Mouse (Mus musculus) CH12.LX (cell line): ENCODE measurements around the gene Smoc1.

ENCODE experiments used
- EP300 ChIP-seq: IDR thresholded peaks from 2 replicates; pipeline ENCODE4 v1.6.1; 2011; ENCODE audit warnings: low read length, improper control_type of control experiment
- GABPA ChIP-seq: IDR thresholded peaks from 2 replicates; pipeline ENCODE4 v1.6.1; 2012; ENCODE audit warnings: low read depth, low read length, improper control_type of control experiment, inconsistent platforms; ENCODE audit not compliant: insufficient replicate concordance
- ZC3H11A ChIP-seq: IDR thresholded peaks from 2 replicates; pipeline ENCODE4 v1.6.1; 2012; ENCODE audit warnings: low read depth, mild to moderate bottlenecking, inconsistent platforms, low read length, improper control_type of control experiment

- no peak for TF ChIP-seq ZC3H11A
- no peak for TF ChIP-seq EP300
- no peak for TF ChIP-seq GABPA
These were observed 7.4 kb downstream of the Smoc1 start for GRCm38 (mm10) chr12:81034042-81034417.
